Mouse (Mus musculus): ENCODE measurements at regions not wholly inside any gene's neighbourhood (a gene's known extent, or its start where the extent isn't known, plus 50 kb on each side); places are given as distances from the start of the nearest gene placed in this dataset.

DNA sequence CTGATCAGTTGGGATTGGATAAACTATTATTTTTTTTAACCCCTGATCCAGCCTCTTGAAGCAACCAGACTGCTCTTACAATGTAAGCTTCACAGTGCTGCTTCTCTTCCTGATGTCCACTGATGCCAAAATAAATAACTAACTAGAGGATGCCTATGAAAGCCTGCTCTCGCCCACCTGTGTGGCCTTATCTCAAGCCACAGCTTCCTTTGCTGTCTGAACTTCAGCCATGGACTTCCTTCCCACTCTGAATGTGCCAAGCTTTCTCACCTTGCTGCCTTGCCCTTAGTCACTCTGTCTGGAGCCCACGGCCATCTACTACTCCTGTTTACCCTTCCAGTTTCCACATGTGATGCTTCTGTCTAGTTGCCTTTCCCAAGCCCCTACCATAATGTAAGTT is 559.6 kb downstream of the Dhx35 start:
- DNase-seq (ENCODE audit: low spot score in 2 of 2) = no peak

DNA sequence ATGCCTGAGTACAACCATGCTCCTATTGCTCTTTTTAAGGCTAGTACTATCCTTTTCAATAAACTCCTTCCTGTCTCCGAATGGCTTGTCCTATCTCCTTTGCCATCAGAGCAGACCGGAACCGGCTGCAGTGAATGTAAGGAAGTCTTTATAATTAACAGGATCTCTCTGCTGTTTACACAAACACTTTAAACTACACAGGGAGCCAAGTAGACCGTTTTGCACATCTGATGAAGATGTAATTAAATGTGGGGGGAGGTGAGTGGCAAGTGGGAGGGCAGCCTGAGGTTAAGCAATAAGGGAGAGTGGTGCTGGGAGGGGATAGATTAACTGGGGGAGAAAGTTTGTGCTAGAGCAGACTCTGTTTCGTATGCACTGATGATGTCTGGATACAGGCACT is 561.9 kb downstream of the Dhx35 start:
- no peak for DNase-seq (ENCODE audit: low spot score in 2 of 2)

DNA sequence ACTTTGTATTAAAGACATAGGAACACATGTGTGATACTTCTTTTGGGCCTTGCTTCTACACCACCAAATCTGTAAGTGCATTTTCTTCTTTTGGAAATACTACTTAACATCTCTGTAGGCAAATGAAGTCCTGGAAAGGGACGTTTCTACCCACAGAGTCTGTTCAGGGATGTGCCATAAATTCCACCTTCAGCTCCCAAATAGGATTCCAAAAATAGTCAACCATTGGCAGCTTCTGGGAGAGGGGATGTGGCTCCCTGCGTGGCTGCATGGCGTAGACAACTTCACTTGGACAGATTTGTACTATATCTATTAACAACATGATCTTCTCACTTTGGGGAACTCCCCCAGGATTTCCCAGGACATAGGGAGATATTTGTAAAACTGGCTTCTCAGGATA is 566.8 kb downstream of the Dhx35 start:
- DNase-seq (ENCODE audit: low spot score in 2 of 2) = peak; percentile 8 to 53

DNA sequence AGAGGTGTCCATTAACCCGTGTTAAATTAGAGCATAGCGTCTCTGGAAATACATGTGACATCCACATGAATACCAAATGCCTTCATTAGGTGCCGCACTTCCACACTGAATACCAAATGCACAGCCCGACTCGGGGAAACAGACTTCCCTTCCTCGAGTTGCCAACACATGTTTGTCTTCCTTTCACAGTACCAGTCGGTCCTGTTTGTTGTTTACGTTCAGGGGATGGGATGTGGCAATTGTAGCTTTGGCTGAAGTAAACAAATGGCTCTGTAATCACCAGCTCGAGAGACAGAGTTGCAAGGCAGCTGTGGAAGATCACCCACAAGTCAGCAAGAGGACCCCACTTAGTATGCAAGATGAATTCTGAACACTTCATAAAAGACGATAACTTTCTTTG is 598.3 kb downstream of the Dhx35 start:
- DNase-seq (ENCODE audit: low spot score in 2 of 2) = no peak

DNA sequence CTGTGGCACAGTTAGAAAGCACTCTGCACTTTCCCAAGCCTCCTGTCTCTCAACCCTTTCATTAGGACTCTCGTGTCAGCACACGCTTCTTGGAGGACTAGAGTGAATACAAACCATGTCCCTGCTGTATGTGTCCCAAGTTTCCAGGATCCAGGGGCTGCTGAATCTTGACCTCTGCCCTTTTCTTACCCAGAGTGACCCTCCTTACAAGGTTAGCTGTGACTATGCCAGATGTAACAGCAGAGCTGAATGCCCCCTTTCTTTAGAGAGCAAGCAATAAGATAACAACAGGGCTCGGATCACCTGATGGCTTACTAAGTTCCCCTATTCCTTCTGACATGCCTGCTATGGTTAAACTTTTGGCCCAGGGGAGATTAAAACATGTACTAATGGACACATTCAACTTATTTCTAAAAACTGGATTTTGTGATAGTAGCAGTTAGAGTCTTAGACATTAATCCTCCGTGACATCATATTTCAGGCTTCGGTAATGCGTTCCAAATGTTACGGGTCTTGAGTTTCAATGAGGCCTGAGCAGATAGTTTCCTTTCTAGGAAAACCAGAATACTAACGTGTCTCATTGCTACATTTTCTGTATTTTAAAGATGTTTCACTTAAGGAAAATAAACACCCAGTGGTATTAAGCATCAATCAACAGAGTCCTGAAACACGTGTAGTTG is 607.0 kb downstream of the Dhx35 start:
- DNase-seq (ENCODE audit: low spot score in 2 of 2) = no peak

DNA sequence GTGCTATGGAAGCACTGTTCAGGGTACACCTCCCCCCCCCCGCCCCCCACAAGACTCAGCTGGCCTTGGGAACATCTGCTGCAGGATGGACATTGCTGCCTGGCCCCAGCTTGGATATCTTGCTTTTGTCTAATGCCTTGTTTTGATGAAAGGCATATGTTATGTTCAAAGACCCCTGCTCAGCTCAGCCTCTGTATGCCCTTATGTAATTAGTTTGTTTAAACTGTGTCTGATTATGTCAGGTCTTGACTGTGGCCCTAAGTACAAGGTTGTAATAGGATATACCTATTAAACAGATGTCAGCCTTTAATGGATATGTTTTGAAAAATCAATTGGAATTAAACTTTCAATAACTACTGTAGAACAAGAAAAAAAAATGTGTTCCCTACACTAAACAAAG is 610.3 kb downstream of the Dhx35 start:
- DNase-seq (ENCODE audit: low spot score in 2 of 2) = no peak

DNA sequence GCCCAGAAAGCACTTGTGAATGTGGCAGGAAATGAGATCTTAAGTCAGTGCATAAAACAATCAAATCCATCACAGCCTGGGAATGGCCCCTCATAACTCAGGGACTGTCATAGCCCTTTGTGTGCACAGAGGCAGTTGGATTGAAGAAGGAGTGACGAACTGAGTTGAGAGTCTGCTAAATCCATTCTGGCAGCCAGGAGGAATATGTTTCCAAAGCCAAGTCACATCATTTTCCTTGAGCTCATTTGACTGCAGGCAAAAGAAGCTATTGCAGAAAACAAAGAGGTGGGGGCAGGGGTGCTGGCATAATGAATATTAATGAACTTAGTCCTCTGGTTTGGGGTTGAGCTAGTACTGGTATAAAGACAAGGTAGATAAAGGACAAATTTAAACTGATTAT is 620.0 kb downstream of the Dhx35 start:
- DNase-seq (ENCODE audit: low spot score in 2 of 2) = no peak

DNA sequence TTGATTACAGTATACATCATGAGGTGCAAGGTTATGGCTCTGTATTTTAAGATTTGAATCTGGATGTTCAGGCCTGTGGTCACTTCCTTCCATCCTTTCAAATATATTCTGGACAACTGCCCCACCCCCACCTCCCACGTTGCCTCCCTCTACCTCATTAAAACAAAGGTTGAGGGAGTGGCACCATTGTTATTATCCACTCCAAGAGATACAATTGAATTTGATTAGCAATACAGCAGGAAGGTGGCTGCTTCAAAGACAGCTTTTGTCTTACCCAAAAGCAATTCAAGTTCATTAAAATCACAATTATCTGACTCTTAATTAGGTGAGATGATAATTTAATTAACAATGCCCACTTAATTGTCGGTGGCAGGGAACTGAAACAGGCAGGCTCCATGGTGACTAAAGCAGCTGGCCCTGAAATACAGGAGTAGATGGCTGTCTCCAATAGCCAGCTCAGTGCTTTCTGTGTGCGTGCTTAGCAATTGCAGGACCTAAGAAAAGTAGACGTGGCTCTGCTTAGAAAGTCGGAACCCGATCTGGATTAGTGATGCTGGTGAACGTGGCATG is 623.8 kb downstream of the Dhx35 start:
- no peak for DNase-seq (ENCODE audit: low spot score in 2 of 2)

DNA sequence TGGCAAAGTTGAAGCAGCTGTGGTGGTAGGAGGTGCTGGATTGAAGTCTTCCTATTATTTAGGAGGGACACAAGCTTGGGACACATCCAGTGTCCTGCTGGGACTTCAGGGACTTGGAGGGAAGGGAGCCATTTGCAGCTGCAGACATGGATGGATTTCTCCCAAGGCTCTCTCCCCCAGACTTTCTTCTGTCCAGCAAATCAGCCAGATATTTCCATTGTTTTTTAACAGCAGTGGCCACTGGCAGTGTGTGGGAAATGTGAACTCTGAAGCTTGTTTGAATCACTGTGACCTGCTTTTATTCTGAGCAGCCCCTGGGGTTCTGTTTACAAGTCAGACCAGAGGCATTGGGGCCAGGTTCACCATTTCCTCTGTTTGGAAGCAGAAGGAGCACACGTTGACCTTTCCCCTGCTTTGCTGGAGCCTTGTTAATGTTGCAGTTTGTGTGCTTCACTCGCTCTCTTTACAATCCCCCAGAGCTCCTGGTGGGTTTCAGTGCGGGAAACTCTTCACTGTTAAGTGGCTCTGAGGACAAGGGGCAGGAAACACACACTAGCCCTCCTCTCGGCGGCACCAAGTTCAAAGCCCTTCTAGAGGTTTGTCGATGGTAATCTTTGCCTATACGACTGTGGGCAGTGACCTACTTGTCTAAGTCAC is 627.8 kb downstream of the Dhx35 start:
- peak in 1 of 2 experiments; percentile 1 for DNase-seq (ENCODE audit: low spot score in 2 of 2)

DNA sequence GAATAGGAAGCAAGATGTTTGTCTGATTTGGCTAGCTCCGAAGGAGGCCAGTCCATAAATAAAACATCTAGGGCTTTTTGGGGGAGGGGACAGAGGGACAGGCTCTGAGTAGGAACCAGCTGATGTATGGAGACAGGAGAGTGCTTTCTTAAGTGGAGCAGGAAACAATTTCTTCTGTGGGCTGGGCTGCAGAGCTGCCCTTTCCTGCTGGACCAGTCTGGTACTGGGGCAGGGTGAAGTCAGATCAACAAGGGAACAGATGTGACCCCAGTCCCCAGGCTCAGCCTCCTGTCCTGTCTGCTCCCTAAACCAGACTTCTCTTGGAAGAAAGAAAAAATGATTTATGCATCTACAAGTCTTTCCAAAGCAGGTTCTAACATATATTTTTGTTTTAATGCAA is 633.6 kb downstream of the Dhx35 start:
- no peak for DNase-seq (ENCODE audit: low spot score in 2 of 2)

DNA sequence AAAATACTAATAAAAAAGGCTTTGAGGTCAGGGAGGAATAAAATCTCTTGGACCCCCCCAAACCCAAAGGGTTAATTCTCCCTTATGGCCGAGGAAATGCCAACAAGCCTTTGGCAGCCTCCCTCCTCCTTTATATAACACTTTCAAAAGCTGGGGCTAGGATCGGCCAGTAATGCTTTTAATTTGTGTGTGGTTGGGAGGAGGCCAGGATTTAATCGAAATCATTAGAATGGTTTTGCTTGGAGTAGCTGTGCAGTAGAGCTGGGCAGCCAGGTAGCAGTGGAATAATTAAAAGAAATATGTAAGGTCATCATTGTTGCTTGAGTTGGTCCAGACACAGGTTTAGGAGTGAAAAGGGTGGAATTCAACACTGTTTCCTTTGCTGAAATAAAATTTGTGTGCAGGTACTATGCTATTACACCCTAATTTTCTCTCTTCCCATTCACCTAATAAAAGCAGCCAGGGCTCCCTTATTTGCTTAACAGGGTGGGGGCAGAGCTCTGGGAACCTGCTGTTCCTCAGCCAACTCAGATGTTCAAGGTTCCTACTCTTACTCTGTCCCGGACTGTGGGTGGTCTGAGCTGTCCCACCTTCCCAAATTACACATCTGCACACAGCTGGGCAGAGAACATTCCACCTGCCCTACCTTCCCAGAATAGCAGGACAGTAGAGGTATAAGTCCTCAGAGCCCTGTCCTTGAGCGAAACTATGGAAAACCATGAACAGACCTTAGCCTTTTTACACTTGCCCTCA is 636.1 kb downstream of the Dhx35 start:
- DNase-seq (ENCODE audit: low spot score in 2 of 2) = no peak

DNA sequence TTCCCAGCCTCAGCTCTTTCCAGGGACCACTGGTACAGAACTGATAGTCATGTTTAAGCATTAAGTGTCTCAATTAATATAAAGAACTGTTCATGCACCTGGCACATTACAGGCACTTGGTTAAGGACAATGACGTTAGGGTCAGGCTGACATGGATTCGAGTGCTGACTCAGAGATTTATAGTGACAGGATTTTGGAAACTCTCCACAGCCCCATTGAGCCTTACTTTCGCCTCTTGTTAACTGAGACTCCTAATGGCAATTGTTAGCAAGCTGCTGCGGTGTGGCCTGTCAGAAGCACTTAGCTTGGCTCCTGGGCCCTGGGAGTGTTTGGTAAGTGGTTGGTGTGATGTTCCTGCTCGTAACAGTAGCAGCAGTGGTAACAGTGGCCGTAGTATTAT is 644.4 kb downstream of the Dhx35 start:
- no peak for DNase-seq (ENCODE audit: low spot score in 2 of 2)

DNA sequence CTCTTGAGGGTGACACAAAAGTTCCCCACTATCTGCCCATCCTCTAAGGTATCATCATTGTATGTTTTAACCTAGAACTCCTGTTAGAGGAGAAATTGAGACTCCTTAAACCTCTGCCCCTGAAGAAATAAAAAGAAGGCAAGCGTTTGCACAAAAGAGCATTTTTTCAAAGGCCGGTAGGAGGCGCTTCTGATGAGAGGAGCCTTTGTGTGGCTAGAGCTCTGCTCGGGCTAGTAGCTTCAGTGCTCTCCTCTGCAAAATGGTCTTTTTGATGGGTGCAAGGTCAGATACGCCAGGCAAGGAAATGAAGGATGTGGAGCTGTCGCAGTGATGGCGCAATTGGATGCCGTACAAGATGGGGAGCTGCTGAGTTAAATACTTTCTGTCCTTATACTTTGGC is 649.0 kb downstream of the Dhx35 start:
- DNase-seq (ENCODE audit: low spot score in 2 of 2) = peak; percentile 21 to 40

DNA sequence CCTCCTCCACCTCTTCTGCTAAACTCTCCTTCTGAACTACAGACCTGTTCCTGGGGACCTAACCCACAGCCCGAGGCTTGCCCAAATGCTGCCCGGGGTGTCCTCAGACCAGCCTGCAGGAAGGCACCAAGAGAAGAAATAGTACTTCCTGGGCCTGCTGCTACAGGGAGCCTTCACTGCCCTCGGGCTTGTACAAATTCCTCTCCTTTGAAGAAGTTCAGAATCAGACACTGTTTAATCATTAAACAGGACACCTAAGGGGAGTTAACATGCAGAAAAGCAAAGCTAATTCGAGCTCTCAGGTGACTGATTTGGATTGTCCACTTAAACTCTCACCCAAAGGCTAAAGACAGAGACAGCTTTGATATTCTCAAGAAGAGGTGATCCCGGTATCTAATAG is 651.8 kb downstream of the Dhx35 start:
- no peak for DNase-seq (ENCODE audit: low spot score in 2 of 2)

DNA sequence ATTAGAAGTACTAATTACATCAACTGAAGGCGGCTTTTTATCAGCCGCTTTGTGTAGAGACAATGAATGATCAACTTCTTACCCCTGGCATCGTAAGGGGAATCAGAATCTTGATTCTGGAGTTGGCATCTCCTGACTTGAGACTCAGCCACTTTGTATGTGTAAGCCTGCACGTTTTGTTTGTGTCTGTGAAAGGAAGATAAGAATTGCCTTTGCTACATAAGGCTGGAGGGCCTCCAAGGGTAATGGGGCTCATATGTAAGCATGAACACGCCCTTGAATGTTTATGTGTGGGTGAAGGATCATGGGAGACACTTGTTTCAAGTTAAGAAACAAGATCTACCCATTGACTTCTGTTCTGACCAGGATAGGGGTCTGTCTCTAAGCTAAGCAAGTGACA is 652.3 kb downstream of the Dhx35 start:
- no peak for DNase-seq (ENCODE audit: low spot score in 2 of 2)

DNA sequence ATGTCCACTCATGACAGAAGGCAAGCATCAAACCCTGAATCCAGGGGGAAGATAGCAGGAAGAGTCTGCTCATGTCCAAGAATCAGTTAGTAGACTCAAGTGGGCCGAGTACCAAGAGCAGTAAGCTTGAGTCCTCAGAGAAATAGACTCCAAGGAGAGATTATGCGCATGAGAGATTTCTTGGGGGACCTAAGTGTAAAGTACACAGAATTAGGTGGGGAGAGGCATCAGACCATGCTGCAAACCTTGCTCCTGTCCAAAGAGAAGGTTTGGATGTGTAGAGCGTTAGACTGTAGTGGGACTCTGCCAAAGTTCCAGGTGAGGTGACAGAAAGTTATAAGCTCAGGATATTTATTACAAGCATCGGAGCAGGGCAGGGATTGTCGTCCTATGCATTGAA is 654.4 kb downstream of the Dhx35 start:
- DNase-seq (ENCODE audit: low spot score in 2 of 2) = no peak

DNA sequence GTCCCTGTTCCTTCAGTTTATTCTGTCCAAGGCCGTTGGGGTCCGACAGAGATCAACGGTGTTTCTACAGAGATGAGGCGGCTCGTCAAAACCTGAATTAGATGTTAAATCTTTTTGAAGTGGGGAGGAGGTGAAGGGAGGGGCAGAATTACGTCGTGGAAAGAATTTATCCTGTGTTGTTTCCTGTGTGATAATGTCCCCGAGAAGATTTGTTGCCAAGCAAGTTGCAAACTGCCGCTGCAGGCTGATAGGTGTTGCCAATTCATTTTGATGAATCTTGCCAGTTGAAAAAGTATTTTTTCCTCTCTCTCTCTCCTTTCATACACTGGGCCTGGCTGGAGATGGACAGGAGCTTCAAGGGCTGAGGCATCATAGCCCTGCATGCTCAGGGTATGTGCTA is 656.8 kb downstream of the Dhx35 start:
- no peak for DNase-seq (ENCODE audit: low spot score in 2 of 2)

DNA sequence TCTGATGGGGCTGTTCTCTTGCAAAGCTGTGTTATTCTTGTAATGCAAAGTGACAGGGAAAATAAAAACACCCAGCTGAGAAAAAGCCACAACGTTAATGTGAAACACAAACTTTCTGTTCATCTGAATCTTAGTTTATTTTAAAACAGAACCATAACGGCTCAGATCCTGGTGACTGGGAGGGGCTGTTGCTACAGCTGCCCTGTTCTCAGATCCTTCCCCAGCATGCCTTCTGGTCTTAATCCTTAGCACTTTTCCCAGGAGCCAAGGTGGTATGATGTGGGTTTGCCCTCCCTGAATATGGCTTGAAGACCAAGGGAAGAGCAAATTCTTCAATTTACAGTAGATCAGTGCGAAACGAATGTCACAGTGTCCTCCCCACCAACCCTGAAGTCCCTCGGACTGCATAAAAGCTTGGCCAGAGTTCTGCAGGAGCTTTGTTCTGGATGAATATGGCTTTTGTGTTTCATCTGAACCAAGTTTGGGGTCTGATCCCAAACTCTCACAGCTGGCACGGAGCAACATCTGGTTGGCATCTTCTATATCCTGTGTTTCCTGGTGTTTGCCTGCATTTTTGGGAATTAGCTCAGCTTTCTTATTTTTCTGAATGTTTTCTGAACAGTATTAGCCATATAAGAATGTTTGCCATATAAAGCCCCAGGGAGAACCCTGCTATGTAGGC is 686.9 kb downstream of the Dhx35 start:
- no peak for DNase-seq (ENCODE audit: low spot score in 2 of 2)

DNA sequence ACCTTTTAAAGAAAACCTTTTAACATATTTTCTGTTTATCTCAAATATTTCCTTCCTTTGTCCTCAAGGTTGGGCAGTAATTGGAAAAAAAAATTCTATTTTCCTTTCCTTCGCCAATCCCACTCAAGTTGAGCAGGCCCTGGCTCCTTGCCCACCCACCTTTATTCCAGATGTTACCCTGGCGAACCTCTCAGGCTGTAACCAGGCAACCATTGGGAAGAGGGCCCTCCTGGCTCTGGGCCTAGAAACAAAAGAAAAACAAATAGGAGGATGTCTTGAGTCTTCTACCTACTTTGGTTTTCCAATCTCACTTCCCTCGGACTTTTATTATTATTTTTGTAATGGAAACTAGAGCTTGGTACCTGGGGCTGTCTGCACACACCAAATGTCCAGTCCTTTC is 696.5 kb downstream of the Dhx35 start:
- DNase-seq (ENCODE audit: low spot score in 2 of 2) = no peak

DNA sequence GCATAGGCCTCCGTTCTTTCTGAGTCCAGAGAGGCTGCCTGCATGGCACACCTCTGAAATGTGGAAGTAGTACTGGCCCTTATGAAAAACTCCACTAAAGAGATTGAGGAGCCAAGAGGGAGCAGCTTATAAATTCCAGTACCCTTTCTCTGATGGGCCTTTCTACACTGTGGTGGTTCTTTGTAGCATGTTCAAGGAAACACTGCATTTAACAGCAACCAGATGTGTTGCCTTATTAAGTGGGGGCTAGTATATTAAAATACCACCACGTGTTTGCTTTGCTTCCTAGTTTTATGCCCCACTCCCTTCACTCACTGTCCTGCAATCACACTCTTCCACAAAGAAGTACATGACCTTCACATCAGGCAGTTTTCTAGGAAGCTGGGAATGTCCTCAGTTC is 704.1 kb downstream of the Dhx35 start:
- DNase-seq (ENCODE audit: low spot score in 2 of 2) = no peak

DNA sequence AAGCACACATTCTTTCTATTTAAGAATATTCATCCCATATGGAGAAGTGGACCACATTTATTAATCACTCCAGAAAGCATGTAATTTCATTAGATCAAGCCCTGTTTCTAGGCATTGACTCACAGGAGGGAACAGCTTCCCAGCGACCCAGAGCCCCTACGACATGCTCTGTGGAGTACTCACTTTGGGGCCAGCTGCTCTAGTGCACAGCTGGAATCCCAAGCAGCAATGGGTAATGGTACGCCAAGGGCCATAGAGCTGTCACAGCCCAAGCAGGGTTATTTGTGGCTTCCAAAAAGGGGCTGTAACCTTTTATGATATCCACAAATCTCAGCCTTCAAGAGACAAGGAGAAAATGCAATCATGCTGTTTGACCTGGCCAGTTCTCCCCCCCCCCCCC is 706.4 kb downstream of the Dhx35 start:
- DNase-seq (ENCODE audit: low spot score in 2 of 2) = no peak

DNA sequence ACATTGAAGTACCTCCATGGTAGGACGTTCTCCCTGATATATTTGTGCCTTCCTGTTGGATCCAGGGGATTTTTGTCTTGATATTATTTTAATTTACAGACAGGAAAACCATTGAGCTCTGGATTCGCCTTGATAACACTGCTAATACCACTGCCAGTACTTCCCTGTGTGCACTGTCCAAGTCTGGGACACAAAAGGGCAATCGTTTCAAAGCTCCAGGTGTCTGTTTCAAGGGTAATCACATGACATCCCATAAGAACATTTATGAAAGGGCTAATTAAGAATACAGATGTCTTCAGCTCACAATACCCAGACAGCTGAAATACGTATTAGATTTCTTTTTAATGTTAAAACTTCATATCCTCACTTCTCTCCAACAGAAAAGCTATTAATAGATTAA is 724.5 kb downstream of the Dhx35 start:
- DNase-seq (ENCODE audit: low spot score in 2 of 2) = no peak

Data from frontal cortex, postnatal 36 days (tissue).